Mouse (Mus musculus) regulatory T cell (primary cell): ENCODE measurements around the gene Dnajc4.

Source experiments
- in situ Hi-C: fragments of 300-600 bp; cut with MboI, MseI; formaldehyde crosslinking; loops from one replicate; pipeline ENCODE4 v1.15.1; 2025; ENCODE audit warnings: high pct_unique_total_duplicates

The Dnajc4 gene

DNA sequence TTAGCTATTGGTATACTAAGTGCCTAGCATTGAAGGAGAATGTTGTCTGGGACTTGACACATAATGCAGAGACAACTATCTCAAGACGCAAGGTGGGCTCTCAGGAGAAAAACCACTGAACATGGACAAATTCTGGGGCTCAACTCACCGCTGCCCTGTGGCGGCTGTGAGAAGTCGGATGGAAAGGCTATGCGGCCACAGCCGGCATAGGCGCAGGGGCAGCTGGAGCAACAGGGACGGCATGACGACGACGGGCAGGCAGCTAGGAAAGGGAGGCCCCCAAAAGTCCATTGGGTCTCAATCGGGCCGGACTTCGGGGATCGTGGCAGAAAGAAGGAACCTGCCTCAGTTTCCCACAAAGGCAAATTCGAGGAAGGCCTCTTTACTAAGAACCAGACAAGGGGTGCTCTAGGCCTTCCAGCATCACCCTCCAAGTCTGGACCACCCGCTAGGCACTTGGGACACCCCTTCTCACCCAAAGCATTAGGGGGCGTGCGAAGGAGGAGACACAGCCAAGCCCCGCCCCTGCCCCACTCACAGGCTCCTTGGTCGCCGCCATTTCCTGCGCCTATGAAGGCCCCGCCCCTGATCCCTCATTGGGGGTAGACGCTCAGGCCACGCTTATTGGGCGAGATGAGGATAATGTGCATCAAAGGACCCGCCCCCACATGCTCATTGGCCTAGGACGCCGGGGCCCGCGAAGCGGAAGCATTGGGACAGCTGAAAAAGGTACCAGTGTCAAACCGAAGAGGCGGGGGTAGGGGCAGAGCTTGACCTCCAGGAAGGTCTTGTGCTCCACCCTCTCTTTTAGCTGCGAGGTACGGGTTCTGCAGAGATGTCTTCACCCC, at the start of gene Dnajc4:
Gene Dnajc4 (minus strand): TSS at position 562 of the 848 bp plus-strand sequence.
- in situ Hi-C loops = no loop called here

- in situ Hi-C loops = loop anchor here (25.0 kb wide), 1 partner anchor 1746 kb away; the partner anchor contains the start of genes Polr2g and Taf6l
Measured at GRCm38 (mm10) chr19:7041171-7041570, 48.8 kb upstream of the Dnajc4 start.

- in situ Hi-C loops = loop anchor here (25.0 kb wide), 1 partner anchor 1747 kb away; the partner anchor contains the start of genes Polr2g and Taf6l
Measured at GRCm38 (mm10) chr19:7040637-7041130, 48.3 kb upstream of the Dnajc4 start.

DNA sequence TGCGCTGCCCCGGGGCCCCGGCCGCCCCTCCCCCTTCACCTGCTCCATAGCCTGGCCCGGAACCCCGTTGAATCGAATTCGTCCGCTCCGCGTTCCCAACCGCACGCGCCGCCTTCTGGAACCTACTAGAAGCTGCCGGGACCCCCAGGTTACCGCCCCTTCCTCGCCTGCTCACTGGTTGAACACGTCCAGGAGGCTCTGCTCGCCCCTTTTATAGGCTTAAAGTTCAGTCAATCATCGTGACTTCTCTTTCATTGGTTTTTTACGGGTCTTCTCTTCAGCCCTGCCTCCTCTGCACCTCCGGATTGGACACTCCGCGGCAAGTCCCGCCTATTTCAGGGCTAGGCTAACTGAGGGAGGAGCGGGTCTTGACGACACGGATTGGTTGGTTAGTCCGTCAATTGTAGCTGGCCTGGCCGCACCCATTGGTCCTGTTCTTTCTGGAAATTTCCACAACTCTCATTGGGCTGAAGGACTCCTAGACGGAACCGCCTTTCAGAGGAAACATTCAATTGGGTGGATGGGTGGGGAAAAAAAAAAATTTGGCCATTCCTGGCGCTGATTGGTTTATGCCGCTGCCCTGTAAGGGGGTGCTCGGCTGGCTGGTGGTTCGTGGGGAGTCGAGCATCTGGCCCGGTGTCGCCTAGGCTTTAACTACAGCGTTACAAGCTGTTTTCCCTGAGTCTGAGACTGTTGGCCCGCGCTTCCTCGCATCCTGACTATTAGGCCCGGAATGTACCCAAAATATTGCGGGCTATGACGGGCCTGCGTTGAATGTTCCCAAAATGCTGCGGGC, 47.7 kb upstream of the Dnajc4 start, which contains the start of gene Stip1:
Gene Stip1 (minus strand): TSS at position 127 of the 796 bp plus-strand sequence.
- in situ Hi-C loops = loop anchor here (25.0 kb wide), 1 partner anchor 1747 kb away; the partner anchor contains the start of genes Polr2g and Taf6l

GRCm38 (mm10) chr19:7039088-7039720, 46.8 kb upstream of the Dnajc4 start:
- in situ Hi-C loops = loop anchor here (25.0 kb wide), 1 partner anchor 1748 kb away; the partner anchor contains the start of genes Polr2g and Taf6l

DNA sequence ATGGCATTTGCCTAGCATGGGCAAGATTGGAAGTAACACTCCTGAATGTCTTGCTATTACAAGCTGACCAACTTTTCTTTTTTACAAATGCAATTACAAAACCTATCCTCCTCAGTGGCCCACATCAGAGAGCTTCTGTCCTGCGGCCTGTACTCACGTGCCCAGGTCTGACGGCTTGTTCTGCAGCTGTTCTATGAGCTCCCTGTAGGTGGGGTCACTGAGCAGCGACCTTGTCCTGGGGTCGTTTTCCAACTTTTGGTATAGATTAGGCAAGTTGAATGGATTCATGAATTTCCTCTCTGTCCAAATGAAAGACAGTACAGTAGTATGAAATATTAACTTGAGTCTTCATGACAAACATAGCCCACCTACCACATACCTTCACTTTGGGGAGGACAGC, 41.6 kb upstream of the Dnajc4 start:
- in situ Hi-C loops = loop anchor here (25.0 kb wide), 1 partner anchor 1753 kb away; the partner anchor contains the start of genes Polr2g and Taf6l

DNA sequence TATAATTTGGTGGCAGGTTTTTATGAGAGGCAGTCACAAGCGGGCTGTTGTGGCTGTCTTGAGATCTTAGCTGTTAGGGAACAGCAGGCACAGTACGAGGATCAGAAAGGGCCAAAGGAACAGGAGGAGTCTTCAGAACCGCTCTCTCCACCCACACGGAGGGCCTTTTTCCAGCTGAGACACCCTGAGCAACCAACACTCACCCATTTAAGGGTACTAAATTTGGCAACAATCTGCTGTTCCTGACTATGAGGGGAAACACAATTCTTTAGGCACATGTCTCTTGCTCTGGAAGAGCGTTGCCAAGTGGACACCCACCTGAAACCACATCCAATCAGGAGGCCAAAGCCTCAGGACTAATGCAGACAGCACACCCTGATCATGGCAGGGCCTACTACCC, 37.2 kb upstream of the Dnajc4 start:
- in situ Hi-C loops = loop anchor here (10.0 to 25.0 kb wide), 2 partner anchors 1758 to 1875 kb away; partner anchors contain the start of genes Polr2g and Taf6l

DNA sequence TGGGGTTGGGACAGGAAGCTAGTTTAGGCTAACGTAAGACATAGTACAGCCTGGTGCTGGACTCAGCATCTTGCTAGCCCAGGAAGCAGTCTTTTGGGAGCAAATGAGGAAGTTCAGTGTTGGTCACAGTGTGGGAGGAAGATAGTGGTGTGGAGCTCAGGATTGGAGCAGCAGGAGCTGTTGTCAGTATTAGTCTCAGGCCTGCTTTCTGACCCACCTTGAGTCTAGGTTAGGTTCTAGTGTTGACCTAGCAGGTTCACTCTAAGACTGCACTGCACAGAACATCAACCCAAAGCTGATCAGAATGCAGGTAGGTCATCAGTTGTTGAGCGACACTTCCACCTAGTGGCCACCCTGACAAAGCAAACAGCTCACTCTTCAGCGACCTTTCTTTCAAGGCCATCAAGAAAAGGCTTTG, 27.9 kb upstream of the Dnajc4 start:
- in situ Hi-C loops = loop anchor here (5.0 to 10.0 kb wide), 2 partner anchors 148 to 1885 kb away; no protein-coding TSS in a partner anchor

DNA sequence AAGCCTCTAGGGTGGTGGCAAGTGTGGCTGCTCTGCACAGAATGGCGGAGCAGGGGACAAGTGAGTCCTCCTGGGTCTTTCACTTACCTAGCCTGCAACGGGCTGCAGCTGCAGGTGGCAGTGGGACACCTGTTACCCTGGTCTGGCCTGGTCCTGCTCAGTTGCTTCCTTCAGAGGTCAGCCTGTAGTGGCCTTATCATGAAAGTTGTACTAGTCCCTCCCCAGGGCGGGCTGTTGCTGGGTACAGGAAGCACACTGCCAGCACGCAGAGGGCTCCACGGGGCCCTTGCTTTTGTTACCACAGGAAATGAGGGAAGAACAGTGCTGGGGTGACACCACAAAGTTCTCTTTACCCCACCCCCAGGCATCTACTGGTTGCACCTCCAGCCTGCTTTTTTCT, 26.8 kb upstream of the Dnajc4 start, which contains the start of gene Fermt3:
Gene Fermt3 (minus strand): TSS at position 279 of the 400 bp plus-strand sequence.
- in situ Hi-C loops = loop anchor here (5.0 kb wide), 1 partner anchor 82 kb away; no protein-coding TSS in a partner anchor

GRCm38 (mm10) chr19:7018546-7018945, 26.2 kb upstream of the Dnajc4 start:
- in situ Hi-C loops = loop anchor here (5.0 kb wide), 1 partner anchor 81 kb away; no protein-coding TSS in a partner anchor

DNA sequence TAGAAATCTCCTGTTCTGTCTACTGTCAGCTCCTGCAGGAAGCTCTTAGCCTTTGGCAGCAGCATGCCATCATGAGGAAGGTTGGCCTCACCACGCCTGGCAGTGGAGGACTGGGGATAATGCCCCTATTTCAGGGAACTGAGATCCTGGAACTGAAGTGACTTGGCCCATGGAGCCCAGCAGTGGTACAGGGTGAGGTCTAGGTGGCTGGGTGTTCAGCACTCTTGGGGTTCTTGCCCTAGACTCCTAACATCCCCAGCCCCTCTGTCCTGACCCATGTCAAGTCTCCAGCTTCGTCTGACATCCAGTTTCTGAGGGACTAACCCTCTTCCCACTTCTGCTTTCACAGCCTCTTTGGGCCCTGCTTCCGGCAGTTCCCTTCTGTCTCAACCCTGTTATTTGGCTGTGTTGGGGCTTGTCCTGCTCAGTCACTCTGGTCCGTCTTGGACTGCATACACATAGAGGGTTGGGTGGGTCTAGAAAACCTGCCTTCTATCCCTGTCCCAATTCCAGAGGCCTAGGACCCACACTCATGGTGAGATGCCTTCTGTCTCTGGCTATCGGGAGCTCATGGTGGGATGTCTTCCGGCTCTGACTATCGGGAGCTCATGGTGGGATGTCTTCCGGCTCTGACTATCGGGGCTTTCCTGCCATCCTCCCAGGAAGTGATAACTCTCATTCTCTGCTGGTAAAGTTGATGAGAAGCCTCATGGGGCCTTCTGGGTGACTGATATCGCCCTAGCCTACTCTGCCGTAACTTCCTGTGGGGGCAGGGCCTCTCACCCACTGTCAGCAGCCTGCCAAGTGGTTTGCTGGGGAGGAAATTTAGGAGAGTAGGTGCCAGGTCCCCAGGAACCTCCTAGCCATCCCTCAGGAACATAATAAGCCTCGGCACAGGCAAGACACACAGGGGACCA, 25.4 kb upstream of the Dnajc4 start:
- in situ Hi-C loops = loop anchor here (5.0 kb wide), 1 partner anchor 80 kb away; no protein-coding TSS in a partner anchor

- in situ Hi-C loops = loop anchor here (5.0 kb wide), 1 partner anchor 77 kb away; no protein-coding TSS in a partner anchor
Measured at GRCm38 (mm10) chr19:7014481-7015135, 22.2 kb upstream of the Dnajc4 start.

GRCm38 (mm10) chr19:7013984-7014383, 21.6 kb upstream of the Dnajc4 start:
- in situ Hi-C loops = no loop called here

GRCm38 (mm10) chr19:7012426-7012825, 20.1 kb upstream of the Dnajc4 start:
- in situ Hi-C loops = no loop called here

GRCm38 (mm10) chr19:7006892-7007593, 14.7 kb upstream of the Dnajc4 start:
- in situ Hi-C loops = no loop called here

DNA sequence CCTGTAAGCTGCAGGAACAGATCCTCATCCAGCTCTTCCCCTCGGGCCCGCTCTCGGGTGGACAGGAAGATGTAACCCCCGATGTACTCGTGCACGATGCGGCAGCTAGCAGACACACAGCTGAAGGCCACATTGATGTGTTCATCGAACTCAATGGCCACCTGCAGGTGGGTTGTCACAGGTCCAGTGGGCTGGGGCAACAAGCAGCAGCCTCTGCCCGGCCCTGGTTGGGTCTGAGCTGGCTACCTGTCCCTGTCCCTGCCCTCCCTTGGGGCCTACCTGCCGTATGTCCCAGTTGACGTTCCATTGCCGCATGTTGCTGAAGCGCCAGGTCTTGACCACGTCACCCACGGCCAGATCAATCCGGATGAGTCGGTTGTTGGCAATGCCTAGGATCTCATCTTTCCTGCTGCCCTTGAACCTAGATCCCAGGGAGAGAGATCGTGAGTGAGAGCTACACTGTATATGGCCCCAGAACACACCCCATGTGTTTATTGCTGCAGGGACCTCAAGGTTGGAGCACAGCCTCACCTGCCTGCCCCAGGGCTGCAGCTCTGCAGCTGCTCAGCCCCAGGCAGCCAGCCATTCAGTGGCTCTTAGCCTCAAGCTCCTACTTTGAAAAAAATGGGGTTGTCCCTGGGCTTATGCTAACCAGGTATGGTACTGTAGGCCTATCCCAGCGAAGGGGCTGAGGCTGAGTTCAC, 7.1 kb upstream of the Dnajc4 start:
- in situ Hi-C loops = no loop called here

DNA sequence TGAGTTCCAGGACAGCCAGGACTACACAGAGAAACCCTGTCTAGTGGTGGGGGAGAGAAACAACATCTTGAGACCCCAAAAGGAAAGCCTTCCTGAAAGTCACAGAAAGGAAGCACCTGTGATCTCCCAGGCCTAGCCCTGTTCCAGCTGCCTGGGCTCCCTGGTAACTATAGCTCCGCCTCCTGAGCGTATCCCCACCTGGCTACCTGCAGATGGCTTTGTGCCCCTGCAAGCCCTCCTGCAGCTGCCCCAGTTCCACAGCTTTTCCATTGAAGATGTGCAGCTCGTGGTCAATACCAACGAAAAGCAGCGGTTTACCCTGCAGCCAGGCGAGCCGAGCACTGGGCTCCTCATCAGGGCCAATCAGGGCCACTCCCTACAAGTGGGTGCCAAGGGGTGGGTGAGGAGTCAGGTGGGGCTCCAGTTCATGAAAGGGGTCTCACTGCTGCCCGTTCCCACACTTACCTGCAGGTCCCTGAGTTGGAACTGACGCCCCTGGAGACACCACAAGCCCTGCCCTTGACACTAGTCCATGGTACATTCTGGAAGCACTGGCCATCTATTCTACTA, 5.4 kb upstream of the Dnajc4 start:
- in situ Hi-C loops = no loop called here
